Mouse (Mus musculus): Measurements from ENCODE around the gene Ccr9.

The Ccr9 gene

GRCm38 (mm10) chr9:123796174-123796573, 117.9 kb downstream of the Ccr9 start:
- in situ Hi-C loops (cut with MboI, MseI), result no loop called here

- in situ Hi-C loops (cut with MboI, MseI), result no loop called here
Observed at GRCm38 (mm10) chr9:123801527-123801926, 123.3 kb downstream of the Ccr9 start.

GRCm38 (mm10) chr9:123802421-123802820, 124.2 kb downstream of the Ccr9 start:
- in situ Hi-C loops (cut with MboI, MseI), result no loop called here

GRCm38 (mm10) chr9:123802896-123803295, 124.7 kb downstream of the Ccr9 start:
- in situ Hi-C loops (cut with MboI, MseI), result no loop called here

GRCm38 (mm10) chr9:123805241-123805640, 127.0 kb downstream of the Ccr9 start:
- in situ Hi-C loops (cut with MboI, MseI), result no loop called here

GRCm38 (mm10) chr9:123806267-123806666, 128.0 kb downstream of the Ccr9 start, which contains the start of gene Cxcr6:
Gene Cxcr6 (plus strand): TSS chr9:123806475.
- in situ Hi-C loops (cut with MboI, MseI), result no loop called here

GRCm38 (mm10) chr9:123808583-123808982, 130.3 kb downstream of the Ccr9 start:
- in situ Hi-C loops (cut with MboI, MseI), result no loop called here

GRCm38 (mm10) chr9:123811831-123812230, 133.6 kb downstream of the Ccr9 start:
- in situ Hi-C loops (cut with MboI, MseI), result no loop called here

- in situ Hi-C loops (cut with MboI, MseI), result no loop called here
Observed at GRCm38 (mm10) chr9:123814326-123814725, 136.1 kb downstream of the Ccr9 start.

GRCm38 (mm10) chr9:123814821-123815220, 136.6 kb downstream of the Ccr9 start:
- in situ Hi-C loops (cut with MboI, MseI), result no loop called here

GRCm38 (mm10) chr9:123815444-123815843, 137.2 kb downstream of the Ccr9 start:
- in situ Hi-C loops (cut with MboI, MseI), result no loop called here

- in situ Hi-C loops (cut with MboI, MseI), result no loop called here
Observed at GRCm38 (mm10) chr9:123815996-123816395, 137.8 kb downstream of the Ccr9 start.

GRCm38 (mm10) chr9:123818601-123819000, 140.4 kb downstream of the Ccr9 start:
- in situ Hi-C loops (cut with MboI, MseI), result no loop called here

- in situ Hi-C loops (cut with MboI, MseI), result no loop called here
Observed at GRCm38 (mm10) chr9:123826631-123827030, 148.4 kb downstream of the Ccr9 start.

- in situ Hi-C loops (cut with MboI, MseI), result no loop called here
Observed at GRCm38 (mm10) chr9:123828916-123829315, 150.7 kb downstream of the Ccr9 start.

Data from regulatory T cell (primary cell).